Mouse (Mus musculus): Measurements from ENCODE around the gene Shld1.

Gene Shld1

GRCm38 (mm10) chr2:132724561-132724960 lies 37.8 kb downstream of the Shld1 start:
- DNase-seq = no peak

- DNase-seq = no peak
Observed at GRCm38 (mm10) chr2:132725376-132725905, 38.7 kb downstream of the Shld1 start.

GRCm38 (mm10) chr2:132726156-132726555 lies 39.4 kb downstream of the Shld1 start:
- no peak for DNase-seq

GRCm38 (mm10) chr2:132732940-132733339 lies 46.2 kb downstream of the Shld1 start:
- DNase-seq = no peak

GRCm38 (mm10) chr2:132733603-132734573 lies 47.2 kb downstream of the Shld1 start:
- DNase-seq = no peak

- DNase-seq = no peak
Observed at GRCm38 (mm10) chr2:132738816-132739432, 52.2 kb downstream of the Shld1 start.

GRCm38 (mm10) chr2:132741862-132742347 lies 55.2 kb downstream of the Shld1 start:
- no peak for DNase-seq

- no peak for DNase-seq
Observed at GRCm38 (mm10) chr2:132744866-132745265, 58.1 kb downstream of the Shld1 start.

GRCm38 (mm10) chr2:132746108-132746507 lies 59.4 kb downstream of the Shld1 start:
- DNase-seq = no peak

- no peak for DNase-seq
Observed at GRCm38 (mm10) chr2:132750726-132751125, 64.0 kb downstream of the Shld1 start.

GRCm38 (mm10) chr2:132751141-132752066 lies 64.7 kb downstream of the Shld1 start:
- no peak for DNase-seq

GRCm38 (mm10) chr2:132752398-132752797 lies 65.7 kb downstream of the Shld1 start:
- no peak for DNase-seq

GRCm38 (mm10) chr2:132753137-132753536 lies 66.4 kb downstream of the Shld1 start:
- no peak for DNase-seq

- no peak for DNase-seq
Observed at GRCm38 (mm10) chr2:132757911-132758310, 71.2 kb downstream of the Shld1 start.

- DNase-seq = no peak
Observed at GRCm38 (mm10) chr2:132770822-132771221, 84.1 kb downstream of the Shld1 start.

GRCm38 (mm10) chr2:132780978-132781377 lies 94.2 kb downstream of the Shld1 start, which contains the start of gene Chgb:
Gene Chgb (plus strand): TSS chr2:132781278.
- no peak for DNase-seq

GRCm38 (mm10) chr2:132781439-132782068 lies 94.8 kb downstream of the Shld1 start:
- DNase-seq = peak; percentile 49 to 64

GRCm38 (mm10) chr2:132784039-132784438 lies 97.3 kb downstream of the Shld1 start:
- no peak for DNase-seq

- no peak for DNase-seq
Observed at GRCm38 (mm10) chr2:132793441-132794203, 106.9 kb downstream of the Shld1 start.

GRCm38 (mm10) chr2:132794204-132794586 lies 107.5 kb downstream of the Shld1 start:
- no peak for DNase-seq

All from lung, adult 18-20 months (tissue).